Mouse (Mus musculus) c-Kit-negative CD71-positive TER-119-positive erythroid progenitor cells, embryonic 14.5 days (primary cell): ENCODE results near the gene Tmem69.

Experiments
- DNase-seq: peaks from one replicate; pipeline ENCODE4 v3.0.0-alpha.2; 2013; ENCODE audit warnings: low read depth, low spot score

Tmem69 gene

GRCm38 (mm10) chr4:116555413-116556300 is at the start of gene Tmem69:
Tmem69 (minus strand) TSS chr4:116555936.
- peak; percentile 68 for DNase-seq

DNA sequence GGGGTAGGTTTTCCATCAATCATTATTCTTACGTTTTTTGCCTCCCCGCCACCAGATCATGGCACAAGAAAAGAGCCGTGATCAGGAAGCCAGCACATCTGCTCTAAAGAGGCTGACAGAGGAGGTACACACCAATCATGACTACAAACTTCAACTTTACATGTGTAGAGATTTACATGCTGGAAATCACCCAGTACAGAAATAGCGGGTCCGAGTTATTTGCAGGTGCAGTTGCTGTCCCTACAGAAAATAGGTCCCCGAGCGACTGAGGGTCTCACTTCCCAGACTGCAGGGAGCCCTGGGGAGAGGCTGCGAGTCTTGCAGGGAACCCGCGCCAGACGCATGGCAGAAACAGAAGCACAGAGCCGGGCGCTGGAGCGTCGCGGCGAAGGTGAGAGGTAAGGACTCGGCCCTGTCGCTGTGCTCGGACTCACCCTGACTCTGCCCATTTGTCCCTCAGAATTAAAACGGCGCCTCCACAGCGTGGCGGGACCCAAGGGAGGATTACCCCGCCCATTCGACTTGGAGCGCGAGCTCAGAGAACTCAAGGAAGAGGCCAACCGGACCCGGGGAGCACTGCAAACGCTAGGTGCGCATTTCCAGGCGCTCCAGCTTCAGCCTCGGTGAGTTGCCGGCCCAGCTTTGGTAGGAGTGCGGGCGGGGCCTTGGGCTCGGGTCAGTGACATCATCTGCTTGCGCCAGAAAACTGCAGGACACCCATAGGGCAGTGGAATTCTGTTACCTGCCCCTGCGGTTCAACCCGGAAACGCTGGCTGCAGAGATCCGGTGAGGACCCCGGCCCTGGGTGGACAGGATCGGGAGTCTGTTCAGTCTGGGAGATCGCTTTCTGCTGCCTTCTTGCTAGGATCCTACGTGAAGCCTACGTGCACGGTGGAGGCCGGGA is 41.5 kb upstream of the Tmem69 start:
- DNase-seq = peak; percentile 63

GRCm38 (mm10) chr4:116596379-116596778 is 40.6 kb upstream of the Tmem69 start, which contains the start of gene Ccdc17:
Ccdc17 (plus strand) TSS chr4:116596654.
- no peak for DNase-seq

DNA sequence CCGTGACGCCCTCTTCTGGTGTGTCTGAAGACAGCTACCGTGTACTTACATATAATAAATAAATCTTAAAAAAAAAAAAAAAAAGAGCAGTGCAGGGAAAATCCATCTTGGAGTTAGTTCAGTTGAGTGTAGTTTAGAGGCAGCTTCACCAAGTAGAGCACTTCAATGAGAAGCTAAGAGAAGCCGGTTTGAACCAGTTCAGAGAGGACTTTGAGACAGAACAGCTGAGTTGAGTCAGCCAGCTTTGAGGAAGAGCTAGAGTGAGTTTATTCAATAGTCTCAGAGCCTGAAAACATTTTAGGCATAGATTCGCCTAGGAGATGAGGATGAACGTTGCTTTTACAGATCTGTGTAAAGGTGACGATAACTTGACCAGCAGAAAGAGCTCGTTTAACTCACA is 40.1 kb upstream of the Tmem69 start:
- DNase-seq = no peak

- peak; percentile 36 for DNase-seq
Observed at GRCm38 (mm10) chr4:116558151-116558882, 2.6 kb upstream of the Tmem69 start.

DNA sequence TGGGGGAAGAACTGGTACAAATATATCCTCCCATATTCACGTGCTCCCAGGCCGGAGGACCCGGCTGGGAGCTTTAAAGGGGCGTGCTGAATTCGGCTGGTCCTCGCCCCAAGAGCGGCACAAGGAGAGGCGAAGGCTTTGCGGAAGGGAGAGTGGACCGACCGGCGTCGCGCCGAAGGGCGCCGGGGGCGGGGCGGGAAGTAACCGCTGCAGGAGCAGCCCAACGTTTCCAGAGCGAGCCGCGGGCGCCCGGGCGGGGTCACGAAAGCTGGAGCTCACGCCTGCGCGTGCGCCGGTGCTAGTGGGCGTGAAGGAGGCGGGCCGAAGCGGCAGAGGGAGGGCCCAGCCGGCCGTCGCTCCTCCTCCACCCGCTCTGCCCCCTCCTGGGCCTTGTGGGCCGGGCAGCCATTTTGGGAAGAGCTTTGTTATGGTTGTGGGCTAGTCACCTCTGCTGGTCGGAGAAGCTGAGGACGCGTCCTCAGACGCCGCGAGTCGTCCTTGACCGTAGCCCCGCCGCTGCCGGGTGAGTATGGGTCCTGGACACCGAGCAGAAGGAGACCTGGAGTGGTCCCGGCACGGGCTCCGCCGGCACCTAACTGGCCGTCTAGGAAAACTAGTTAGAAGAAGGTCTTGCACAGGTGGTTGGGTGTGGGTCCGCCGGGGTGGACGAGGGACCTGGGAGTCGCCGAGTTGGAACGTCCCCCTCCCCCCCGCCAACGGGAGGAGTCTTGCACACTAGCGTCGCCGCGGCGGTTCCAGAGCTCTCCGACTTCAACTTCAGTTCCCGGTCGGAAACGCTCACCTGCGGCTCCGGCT is 1.8 kb upstream of the Tmem69 start, which contains the start of gene Gpbp1l1:
Gpbp1l1 (plus strand) TSS at position 353 of the 816 bp plus-strand sequence.
- DNase-seq = peak; percentile 93

DNA sequence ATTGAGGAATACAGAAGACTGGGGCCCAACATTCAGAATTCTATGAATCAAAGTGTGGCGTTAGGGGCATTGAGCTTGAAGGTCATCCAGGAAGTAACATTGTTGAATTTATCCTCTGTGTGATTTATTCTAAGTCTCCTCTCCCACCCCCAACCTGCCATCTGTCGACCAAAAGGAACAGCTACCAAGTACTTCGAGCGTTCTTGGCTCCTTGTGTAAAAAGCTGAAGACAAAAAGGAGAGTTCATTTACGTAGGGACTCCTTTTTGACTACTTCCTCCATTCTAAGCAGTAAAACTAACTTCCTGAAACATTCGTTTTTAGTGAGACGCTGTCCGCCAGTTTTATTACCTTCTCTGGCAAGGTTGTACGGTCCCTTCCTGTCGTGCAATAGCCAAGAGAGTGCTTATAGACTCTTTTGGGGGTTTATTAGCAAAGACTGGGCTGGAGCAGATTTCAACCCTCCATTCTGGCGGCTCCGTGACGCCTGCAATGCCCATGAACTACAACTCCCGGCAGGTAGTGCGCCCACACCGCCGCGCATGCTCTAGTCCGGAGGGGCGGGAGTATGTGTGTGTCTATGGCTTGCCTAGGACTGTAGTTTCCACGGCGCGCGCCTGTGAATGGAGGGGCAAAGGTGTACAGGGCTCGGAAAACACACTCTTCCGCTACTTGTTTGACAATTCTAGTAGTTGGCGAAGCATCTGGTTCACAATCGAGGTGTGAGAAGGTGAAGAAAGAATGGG is 997 bp upstream of the Tmem69 start:
- DNase-seq = peak; percentile 87

DNA sequence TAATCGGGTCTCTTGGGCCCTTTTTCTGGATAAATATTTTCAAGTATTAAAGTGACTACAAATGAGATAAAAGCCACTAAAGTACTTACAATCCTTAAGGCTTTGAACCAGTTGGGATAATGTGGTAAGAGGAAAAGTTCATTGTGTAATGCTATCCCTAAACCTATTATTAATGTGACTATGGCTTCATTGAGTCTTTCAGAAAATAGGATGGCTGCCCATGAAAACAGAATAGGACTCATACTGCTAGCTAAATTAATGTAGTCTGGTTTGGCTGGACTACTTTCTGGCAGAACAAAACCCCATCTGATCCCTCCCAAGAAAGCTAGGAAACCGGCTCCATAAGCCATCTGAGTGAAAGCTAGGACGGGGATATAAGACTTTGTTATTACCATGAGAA is 2.7 kb downstream of the Tmem69 start:
- no peak for DNase-seq

GRCm38 (mm10) chr4:116550432-116550831 is 5.3 kb downstream of the Tmem69 start:
- DNase-seq = no peak

DNA sequence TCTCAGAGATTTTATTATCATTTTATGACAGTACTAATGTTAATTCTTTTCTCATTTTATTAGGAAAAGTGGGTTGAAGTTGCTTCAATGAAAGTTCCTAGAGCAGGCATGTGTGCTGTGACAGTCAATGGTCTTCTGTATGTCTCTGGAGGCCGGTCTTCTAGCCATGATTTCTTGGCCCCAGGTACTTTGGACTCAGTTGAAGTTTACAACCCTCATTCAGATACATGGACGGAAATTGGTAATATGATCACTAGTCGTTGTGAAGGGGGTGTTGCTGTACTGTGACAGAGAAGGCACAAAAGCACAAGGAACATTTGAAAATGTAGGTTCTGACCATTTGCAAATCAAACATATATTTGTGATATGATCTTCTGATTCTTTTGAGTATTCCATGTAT is 18.0 kb downstream of the Tmem69 start:
- DNase-seq = no peak

- no peak for DNase-seq
Observed at GRCm38 (mm10) chr4:116536351-116536750, 19.4 kb downstream of the Tmem69 start.

DNA sequence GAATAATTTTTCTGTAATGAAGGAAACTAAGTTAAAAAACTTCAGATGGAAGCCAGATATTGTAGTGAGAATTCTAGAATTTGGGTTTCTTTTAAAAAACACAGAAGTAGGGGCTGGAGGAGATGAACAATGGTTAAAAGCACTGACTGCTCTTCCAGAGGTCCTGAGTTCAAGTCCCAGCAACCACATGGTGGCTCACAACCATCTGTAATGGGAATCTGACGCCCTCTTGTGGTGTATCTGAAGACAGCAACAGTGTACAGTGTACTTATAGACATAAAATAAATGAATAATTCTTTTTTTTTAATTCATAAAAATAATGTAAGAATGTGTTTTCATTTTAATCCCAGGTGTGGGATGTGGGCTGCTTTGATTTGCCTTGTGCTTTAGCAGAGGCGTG is 24.6 kb downstream of the Tmem69 start:
- DNase-seq = no peak

DNA sequence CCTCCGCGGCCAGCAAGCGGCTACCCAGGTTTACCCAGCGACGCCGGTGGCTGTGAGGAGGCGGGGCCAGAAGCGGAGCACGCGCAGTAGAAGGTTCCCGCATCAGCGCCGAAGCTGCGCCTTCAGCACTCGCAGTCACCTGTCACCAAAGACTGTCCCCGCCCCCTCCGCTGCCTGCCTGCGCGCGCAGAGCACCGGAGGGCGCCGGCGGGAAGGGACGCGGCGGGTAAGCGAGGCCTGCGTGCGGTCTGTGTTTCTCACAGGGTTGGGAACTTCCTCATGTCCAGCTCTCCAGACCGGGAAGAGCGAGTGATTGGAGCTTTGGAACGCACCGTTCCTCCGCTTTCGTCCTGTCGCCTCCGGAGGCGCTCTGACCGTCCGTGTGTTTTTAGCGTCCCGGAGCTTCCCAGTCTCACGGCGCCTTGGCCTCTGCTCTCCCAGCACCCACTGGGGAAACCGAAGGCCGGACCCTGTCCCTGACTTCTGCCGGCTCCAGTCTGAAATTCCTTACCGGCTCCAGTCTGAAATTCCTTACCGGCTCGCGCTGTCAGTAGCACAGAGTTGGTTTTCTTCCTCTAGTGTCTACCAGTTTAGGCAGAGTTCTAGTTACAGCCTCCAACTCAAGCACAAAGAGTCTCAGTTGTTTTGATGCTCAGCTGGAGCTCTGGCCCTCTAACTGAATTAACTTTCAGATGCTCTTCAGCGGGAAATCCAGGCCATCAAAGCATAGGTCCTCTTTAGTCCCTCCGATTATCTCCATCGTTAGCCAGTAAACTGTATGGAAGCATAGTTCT is 48.1 kb downstream of the Tmem69 start, which contains the start of gene Ipp:
Ipp (plus strand) TSS at position 125 of the 794 bp plus-strand sequence.
- peak; percentile 94 for DNase-seq

DNA sequence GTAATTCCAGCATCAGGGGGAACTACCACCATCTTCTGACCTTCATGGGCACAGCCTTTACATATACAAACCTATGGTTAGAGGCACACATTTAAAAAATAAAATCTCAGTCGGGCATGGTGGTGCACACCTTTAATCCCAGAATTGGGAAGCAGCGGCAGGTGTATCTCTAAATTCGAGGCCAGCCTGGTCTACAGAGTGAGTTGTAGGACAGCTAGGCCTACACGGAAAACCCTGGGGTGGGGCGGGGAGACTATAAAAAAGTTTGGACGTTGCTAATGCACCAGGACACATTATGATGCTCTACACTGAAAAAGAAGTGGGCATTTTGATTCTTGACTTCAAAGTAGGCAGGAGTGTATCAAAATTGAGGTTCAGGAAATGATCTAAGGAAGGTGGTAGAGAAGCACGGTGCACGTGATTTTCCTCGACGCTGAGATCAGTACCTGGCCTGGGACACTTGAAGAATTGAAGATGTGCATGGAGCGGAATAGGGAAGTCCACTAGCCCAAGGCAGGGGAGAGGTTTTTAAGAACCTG is 48.8 kb downstream of the Tmem69 start:
- DNase-seq = no peak
